Mouse (Mus musculus) heart, postnatal 4 days (tissue): Measurements from ENCODE around the gene Fbxl2. TPM values are rescaled to one million over a fixed set of nuclear protein-coding genes. Genes with fewer than 3 reads are reported as not detected.
A peak's percentile ranks its signal among the peaks of the same experiment; 100 is the strongest.
"Not testable (repeated sequence)": the region's sequence is repeated elsewhere in the genome, so short reads cannot be mapped to it uniquely, and the experiment has no call there.

ENCODE experiments used
- DNase-seq: peaks from one replicate; pipeline ENCODE4 v3.0.0; 2021
- total RNA-seq, 2 experiments: library from RNA; stranded (reverse); gene quantifications; 2 replicates each; pipeline ENCODE4 v1.2.3; 2021

Fbxl2 gene
- total RNA-seq, result 1 to 10 TPM; 3.3 to 3.6 TPM

DNA sequence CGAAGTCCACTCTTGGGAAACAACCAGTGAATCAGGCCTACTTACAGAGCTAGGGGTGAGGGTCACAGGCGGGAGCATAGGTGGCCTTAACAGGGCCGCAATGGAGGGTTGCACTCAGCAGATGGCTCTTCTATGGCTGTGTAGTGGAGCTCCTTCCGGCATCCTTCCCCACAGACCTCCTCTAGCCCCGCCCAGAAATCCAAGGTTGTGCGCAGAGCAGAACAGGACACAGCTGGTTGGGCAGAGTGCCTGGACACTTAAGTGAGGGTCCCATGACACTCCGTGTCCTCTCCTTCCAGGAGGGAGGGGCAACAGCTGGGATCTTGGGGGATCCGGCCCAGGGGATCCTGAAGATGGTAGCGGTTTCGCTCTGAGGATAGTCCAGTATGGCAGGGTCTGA is at the start of gene Fbxl2:
Gene Fbxl2 (minus strand): TSS at position 164 of the 400 bp plus-strand sequence.
- DNase-seq, result no peak

DNA sequence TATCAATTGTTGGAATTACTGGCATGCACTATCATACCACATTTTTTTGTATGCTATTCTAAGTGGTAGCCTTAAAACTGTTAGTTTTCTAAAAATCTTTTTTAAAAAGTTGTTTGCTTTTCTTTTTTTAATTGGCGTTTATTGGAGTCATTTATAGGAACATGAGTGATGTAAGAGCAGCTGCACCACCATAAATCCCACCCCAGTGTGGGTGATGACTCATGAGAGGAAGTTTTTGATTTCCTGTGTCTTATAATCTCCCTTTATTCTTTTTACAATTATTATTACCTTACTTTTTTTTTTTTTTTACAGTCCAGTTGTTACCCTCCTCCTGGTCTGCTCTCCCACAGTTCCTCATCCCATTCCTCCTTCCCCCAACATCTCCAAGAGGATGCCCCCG is 48.9 kb upstream of the Fbxl2 start:
- no peak for DNase-seq

DNA sequence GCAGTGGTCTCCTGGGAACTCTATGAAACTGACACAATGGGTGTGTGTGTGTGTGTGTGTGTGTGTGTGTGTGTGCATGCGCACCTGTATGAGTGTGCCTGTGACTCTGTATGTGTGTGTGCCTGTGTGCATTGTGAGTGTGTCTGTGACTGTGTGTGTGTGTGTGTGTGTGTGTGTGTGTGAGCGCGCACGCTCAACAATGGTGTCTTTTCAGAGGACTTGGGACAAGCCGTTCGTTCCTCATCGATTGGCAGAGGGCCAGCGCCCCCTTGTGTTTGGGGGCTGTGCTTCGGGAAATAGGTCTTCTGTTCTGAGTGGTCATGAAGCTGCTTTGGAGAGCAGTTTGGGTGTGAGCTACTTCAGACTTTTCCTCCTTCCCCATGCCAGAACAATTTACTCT is 46.2 kb upstream of the Fbxl2 start:
- DNase-seq, result not testable (repeated sequence)

DNA sequence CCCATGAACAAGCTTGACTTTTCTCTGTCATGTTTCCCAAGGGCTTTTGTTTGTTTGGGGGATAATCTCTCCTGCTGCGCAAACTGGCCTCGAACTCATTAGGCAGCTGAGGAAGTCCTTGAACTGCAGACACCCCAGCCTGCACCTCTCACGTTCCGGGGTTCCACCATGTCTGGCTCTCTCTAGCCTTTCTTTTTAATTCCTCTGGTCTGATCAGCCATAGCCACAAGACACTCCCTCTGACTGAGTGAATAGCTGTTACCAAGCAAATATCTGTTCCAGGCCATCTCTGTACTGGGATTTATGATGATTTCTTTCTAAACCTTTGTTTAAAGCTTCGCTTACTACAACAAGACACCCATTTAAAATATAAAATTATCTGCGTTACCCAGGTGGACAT is 42.9 kb upstream of the Fbxl2 start:
- not testable (repeated sequence) for DNase-seq

DNA sequence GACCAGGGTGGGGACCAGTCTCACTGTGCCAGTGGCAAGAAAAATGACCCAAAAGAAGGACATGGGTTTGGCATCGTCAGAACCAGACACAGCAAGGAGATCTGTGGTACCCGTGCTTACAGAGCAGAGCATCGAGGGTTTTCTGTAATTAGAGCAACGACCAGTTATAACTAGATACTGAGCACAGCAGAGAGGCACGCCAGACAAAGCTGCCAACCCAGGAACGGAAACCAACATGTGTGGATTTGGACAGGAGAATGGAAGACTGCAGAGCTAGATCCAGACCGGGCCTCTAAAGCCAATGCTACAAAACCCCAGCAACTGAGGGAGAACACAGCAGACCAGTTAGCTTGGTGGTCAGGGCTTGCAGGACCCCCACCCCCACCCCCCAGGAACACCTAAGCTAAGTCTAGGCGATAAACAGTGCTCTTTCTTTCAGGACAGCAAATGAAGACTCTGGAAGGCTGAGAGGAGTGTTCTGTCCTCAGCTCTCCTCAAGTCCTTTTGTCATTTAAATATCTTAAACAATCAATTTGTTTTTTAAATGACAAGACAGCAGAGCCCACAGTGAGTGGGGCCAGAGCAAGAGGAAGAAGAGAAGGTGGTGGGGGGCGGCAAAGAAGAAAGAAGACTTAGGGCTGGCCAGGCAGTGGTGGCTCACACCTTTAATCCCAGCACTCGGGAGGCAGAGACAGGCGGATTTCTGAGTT is 41.3 kb upstream of the Fbxl2 start:
- DNase-seq, result no peak

DNA sequence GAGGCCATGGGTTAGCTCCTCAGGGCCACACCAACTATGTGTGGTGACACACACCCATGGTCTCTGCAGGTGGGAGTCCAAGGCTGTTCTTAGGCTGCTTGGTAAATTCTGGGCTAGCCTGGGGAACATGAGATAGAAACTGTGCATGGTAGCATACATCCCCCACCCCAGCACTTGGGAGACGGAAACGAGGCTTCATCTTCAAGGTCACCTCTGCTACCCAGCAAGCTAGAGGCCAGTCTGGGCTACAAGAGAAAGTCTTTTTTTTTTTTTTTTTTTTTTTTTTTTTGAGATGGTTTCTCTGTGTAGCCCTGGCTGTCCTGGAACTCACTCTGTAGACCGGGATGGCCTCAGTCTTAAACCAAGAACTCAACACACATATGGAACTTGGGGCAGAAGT is 40.4 kb upstream of the Fbxl2 start:
- no peak for DNase-seq

DNA sequence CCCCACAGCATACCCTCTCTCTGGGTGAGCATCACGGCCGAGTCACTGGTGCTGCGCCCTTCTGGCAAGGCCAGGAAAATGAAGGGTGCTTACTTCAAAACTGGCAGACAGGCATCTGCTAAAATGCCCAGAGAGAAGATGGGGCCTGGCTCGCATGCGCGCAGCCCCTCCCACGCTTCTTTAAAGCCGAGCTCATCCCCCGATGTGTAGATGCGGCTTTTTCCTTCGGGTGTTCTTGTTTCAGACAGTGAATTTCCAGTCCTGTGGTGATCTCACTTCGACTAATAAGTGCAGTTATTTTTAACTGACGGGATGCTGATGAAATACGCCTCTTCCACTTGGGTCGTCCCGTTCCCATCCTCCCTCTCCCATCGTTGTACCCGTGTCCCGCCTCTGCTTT is 27.7 kb upstream of the Fbxl2 start:
- no peak for DNase-seq

DNA sequence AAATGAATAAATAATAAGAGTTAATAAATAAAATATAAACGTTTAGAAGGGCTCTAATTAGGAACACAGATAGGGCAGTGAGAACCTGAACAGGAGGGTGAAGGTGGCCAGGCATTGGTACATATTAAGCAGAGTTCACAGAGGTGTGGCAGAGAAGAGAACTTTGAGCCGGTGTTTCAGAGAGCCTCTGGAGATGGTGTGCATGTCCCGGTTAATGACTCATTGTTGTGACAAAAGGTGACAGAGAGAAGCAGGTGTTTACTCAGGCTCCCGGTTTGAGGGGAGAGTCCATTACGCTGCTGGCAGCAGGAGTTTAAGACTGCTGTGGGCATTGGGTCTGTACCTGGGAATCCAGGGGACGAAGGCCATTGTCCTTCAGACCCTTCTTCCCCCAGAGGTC is 23.4 kb upstream of the Fbxl2 start:
- no peak for DNase-seq

DNA sequence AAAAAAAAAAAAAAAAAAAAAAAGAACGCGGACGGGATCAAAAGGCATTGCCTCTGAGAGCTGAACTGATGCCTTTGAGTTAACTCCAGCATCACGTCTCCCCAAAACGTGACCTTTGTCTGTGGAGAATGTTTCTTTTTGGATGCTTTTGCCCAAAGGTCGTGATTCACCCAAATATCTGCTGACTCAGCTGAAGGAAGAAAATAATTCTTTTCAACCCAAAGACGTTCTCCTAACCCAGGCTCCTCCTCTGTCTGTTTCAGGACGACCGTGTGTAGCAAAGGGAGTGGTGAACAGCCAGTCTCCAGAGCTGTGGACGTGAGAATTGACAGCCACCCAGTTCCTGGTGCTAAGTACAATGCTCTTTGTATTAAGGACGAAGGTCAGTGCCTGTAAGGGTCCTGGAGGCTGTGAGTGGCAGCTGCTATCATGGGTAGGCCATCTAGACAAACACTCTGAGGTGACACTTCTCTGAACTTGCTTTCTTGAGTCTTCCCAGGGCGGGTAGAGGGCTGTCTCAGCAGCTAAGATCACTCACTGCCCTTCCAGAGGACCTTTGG is 22.6 kb upstream of the Fbxl2 start:
- DNase-seq, result no peak

DNA sequence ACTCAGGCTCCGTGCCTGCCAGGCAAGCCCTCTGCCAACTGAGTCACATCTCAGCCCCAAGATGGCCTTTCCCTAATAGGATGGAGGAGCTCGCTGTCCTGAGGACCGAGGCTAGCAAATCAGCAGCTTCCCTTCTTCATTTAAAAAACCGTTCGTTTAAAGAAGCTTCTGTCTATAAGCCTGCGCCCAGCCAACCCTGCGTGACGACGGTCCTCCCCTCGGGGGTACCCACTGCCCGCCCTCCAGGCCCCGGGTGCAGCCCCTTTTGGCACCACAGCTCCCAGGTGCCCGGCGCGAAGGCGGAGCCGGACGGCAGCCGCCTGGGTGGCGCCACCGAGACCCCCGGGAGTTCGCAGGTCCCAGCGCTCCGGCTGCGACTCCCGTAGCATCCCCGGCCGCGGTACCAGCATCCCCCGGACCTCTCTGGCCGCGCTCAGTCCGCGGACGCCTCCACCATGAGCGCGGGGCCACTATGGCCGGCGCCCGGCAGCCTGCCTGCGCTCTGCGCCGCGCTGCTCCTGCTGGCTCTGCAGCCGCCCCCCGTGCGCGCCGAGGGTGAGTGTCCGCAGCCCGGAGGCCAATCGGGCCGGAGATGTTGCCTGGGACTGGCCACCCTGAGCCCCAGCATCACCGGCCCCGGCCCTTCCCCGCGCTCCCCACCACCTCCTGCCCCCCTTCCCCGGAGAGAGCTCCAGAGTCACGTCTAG is 11.3 kb upstream of the Fbxl2 start, which contains the start of gene Susd5:
Gene Susd5 (plus strand): TSS at position 51 of the 707 bp plus-strand sequence.
- no peak for DNase-seq

DNA sequence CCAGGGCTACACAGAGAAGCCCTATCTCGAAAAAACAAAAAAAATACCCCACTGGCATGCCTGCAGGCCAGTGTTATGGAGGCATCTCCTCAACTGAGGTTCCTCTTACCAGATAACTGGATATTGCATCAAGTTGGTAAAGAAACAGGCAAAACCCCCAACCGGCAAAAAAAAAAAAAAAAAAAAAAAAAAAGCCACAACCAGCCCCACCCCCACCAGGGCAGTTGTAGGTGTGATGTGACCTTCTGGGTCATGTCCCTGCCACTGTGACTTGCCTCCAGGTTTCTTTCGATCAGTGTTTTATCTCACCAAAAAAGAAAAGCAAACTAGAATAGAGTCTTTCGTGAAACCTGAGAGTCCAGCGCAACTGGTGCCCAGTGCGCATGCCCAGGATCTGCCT is 6.9 kb upstream of the Fbxl2 start:
- DNase-seq, result no peak

DNA sequence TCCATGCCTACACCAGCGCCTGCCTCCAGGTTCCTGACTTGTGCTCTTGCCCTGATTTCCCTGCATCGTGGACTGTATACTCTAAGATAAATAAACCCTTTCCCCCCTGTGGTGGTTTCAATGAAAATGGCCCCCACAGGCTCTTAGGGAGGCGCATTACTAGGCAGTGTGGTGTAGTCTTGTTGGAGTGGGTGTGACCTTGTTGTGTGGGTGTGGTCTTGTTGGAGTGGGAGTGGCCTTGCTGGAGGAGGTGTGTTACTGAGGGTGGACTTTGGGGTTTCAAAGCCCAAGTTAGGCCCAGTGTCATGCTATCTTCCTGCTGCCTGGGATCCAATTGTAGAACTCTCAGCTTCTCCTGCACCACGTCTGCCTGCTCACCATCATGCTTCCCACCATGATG is 6.0 kb upstream of the Fbxl2 start:
- no peak for DNase-seq

DNA sequence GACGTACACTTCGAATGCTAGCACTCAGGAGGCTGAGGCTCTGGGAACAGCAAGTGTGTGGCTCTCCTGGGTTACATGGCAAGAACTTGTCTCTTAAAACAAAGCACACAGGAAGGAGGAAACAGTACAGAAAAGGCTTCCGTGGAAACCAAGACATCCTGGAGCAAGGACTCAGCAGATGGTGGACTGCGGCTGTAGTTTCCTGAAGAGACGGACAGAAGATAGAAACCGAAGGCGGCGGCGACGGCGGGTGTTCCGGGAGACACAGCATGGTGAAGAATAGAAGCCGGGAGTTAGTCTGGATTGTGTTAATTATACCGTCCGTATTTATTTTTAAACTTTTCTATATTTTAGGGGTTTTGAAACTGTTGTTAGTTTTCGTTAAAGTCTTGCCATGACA is 4.8 kb upstream of the Fbxl2 start:
- no peak for DNase-seq

DNA sequence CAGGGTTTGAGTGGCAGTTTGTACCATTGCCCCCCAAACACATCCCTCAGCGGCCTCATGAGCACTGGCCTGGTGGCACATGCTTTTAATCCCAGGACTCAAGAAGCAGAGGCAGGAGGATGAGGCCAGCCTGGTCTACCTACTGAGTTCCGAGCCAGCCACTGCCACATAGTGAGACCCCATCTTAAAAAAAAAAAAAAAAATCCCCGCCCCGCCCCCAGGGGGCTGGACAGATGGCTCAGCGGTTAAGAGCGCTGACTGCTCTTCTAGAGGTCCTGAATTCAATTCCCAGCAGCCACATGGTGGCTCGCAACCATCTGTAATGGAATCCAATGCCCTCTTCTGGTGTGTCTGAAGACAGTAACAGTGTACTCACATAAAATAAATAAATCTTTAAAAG is 4.1 kb upstream of the Fbxl2 start:
- no peak for DNase-seq

DNA sequence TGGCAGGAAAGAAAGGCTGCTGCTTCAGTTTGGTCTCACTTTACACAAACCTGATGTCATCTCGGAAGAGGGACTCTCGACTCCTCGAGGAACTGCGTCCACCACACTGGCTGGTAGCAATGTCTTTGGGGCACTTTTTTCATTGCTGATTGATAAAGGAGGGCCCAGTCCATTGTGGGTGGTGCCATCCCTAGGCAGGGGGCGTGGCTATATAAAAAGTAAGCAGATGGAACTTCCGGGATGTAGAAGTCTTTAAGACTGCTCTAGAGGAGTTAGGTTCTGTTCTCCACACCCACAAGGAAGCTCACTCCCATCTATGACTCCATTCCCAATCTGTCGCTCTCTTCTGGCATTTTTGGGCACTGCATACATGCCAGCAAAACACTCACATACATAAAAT is 685 bp upstream of the Fbxl2 start:
- no peak for DNase-seq

DNA sequence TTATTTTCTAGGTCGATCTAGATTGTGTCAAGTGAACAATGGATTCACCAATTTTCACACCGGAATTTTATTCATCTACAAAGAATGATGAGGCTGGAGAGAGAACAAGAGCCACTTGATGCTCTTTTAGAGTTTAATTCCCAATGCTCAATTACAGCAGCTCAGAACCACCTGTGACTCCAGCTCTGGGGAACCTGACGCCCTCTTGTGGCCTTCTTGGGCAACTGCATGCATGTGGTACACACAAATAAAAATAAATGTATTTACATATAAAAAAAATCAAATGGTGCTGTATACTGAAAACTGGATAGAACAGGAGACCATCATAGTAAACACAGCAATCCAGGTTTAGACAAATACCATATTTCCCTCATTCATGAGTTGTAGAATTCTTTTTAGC is 1.5 kb downstream of the Fbxl2 start:
- DNase-seq, result no peak

DNA sequence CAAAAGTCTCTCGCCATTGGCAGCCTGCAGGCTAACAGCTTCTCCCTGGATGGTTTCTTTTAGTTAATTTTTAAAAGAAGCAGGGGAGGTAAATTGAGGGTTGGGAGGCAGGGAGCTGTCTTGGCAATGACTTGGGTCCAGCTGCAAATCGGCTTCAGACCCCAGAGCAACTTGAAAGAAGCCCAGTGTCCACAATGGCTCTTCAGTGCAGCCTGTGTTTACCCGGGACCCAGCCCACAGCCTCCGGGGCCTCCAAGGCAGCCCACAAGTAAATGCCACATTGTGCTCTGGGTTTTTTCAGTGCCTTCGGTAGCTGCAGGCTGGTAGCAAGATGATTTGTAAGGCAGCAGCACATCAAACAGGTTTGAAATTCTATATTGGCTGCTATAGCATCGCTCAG is 3.5 kb downstream of the Fbxl2 start:
- no peak for DNase-seq

DNA sequence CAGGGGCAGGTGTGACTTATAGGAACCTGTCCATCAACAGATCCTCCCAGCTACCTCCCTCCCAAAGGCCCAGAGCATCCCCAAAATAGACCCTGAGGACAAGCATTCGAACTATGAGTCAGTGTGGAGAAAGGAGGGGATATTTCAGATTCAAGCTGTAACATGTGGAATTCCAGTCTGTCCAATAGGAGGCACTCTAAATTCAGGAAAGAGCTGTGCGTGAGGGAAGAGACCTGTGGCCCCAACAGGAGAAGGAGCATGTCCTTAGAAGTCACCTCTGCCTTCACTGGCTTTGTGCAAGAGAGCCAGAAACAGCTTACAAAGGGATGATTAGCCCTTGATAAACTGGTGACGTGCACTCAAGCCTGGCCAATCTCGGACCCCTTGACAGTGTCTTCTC is 5.0 kb downstream of the Fbxl2 start:
- no peak for DNase-seq

DNA sequence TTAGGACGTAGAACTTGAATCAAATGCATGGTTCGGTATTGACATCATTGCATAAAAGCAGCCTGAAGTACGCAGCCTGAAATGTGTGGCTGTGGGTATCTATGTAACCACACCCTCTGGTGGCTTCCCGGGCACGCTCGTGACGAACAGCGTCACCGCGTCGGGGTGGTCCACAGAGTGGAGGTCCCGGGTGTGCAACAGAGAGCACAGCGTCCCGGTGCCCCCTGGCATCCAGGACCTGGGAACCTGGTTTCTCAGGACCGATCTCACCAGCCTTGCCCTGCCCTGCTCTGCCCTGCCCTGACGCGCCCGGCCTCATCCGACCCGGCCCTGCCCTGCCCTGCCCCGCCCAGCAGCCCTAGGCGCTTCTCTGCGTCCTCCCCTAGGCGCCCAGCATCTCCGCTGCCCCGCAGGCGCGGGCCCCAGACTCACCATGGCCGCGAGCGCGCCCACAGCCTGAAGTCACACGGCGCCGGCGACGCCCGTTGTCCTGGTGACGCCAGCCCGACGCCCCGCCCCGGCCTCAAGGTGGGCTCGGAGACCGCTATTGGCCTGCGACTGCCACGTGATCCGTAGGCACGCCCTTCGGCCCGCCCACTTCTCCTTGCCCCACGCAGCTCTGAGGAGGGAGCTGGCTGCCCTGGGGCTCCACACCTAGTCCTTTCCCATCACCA is 19.6 kb downstream of the Fbxl2 start:
- DNase-seq, result peak; percentile 82

DNA sequence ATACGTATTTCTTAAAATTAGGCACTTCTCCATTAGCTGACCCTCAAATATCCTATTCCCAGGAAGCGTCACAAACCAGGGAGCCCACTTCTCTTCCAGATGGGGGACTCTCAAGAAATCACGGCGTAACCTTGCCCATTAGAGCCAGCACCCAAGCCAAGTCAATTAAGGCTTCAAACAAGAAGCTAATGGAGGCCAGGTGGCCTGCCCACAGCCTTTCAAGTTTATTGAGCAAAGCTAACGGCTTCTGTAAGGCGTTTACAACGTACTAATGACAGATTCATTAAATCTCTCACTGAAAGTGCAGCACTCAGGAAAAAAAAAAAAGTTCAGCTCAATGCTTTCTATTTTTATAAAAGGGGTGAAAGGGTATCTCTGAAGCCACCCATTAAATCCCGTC is 20.1 kb downstream of the Fbxl2 start:
- no peak for DNase-seq

DNA sequence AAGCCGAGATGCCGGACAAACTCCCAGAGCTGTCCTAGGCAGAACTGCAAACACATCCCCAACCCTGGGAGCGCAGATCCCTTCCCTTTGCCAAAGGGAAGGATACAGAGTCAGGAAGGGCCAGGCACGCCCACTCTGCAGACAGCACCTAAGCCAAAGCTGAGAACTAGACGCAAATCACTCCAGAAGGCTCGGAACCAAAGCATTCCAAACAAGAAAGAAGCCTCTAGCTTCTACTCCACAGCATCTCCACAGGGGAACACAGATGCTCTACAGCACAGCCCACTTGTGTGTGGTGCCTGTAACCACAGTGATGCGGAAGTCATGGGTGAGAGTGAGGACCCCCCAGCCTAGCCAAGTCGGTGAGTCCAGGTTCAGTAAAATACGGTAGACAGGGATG is 20.8 kb downstream of the Fbxl2 start:
- no peak for DNase-seq

DNA sequence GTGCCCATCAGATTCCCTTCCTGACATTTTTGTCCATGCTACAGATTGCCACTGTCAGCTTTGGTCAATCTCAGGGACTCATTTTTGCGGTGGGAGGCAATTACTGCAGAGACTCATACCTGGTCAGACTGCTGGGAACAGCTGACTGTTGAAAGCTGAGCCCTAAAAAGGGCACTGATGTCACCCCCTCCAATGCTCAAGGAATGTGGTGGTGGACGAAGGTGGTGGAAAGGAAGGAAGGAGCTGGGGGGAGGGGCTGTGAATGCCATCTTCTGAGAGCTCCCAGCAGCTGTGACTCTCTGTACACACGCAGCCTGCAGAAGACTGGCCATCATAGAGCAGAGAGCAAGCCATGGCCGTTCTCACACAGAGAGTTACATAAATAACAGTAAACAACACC is 23.9 kb downstream of the Fbxl2 start:
- no peak for DNase-seq

DNA sequence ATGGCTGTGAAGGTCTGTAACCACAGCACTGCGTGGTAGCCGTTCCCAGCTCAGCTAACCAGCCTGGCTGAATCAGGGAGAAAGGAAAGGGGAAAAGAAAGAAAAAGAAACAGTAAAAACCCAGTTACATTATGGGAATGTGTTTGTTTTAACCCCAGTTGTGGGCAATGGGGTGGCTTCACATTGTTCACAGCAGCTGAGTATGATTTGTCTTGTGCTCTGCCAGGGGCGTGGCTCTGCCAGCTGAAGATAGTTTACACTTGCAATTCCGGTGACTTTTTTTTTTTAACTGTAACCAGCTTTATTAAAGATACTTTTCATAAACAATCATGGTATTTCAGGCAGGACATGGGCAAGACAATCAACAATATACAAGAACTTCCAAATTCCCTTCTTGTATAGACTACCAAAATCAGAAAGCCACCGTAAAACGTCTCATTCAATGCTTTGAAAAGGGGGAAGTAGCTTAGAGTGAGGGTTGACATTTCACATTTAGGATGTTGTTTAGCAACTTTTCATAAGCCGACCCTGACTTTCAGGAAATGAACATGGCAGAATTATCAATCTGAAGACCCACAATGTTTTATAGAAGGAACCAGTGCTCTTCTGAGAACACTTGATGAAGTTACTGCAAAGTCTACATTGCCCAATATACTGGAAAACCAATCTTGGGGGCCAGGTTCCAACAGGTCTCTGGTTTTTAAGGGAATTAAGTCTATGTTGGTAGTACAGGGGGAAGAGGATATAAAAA is 26.8 kb downstream of the Fbxl2 start:
- DNase-seq, result no peak
